Mouse (Mus musculus): ENCODE measurements around the gene Fez2.

DNA sequence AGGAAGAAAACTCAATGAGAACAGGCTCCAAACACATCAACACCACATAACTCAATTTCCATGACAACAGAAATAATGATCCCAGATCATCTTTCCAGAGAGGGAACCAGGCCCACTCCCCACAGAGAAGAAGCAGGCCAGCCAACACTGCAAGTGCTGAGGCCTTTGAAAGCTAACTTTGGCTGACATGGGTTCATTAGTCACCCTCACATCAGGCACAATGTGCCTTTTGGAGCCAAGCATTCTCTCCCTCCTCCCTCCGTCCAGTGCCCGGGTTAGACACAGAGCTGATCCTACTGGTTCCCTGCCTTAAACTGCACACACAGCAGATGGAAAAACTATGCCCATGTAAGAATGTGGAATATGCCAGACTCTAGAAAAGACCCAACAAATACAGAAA, 8.1 kb downstream of the Fez2 start:
- TF ChIP-seq CTCF (IDR thresholded peaks at IDR 0.05; ENCODE audit: extremely low read depth, insufficient read length, insufficient replicate concordance, low read depth, low read length) (no peak), POLR2A (IDR thresholded peaks at IDR 0.05; ENCODE audit: low read depth, low read length) (no peak)
